ENCODE assay signal across 8 mouse cellular contexts in genomic region chr12:13129677-13130082, GRCm38 (mm10).
DNase-seq lines count a peak whose midpoint lies in the region; ATAC-seq lines count a peak whose summit lies in the region.

No protein-coding gene starts in this region.

- H3K4me1 ChIP-seq in heart, embryonic 12.5 days (replicated peaks): 0 out of 2 replicates have a peak, but pooled peaks cover 6% of the 10 kb centered on the region
- peaks cover 5% of the 10 kb centered on the region; the same call in 1 of the 2 replicates for H3K4me1 ChIP-seq in hindbrain, embryonic 12.5 days
- H3K4me1 ChIP-seq in limb, embryonic 12.5 days (replicated peaks): peaks cover 19% of the 10 kb centered on the region

- H3K4me3 ChIP-seq in heart, embryonic 12.5 days: no peak overlapping the region
- no peak overlapping the region for H3K4me3 ChIP-seq in hindbrain, embryonic 12.5 days
- no peak overlapping the region for H3K4me3 ChIP-seq in limb, embryonic 12.5 days (replicated peaks)

- H3K27me3 ChIP-seq in heart, embryonic 12.5 days (replicated peaks): peaks cover 5% of the 10 kb centered on the region; the same call in 1 of the 2 replicates
- H3K27me3 ChIP-seq in hindbrain, embryonic 12.5 days: no peaks in the 10 kb centered on the region
- no peaks in the 10 kb centered on the region for H3K27me3 ChIP-seq in limb, embryonic 12.5 days

- H3K9me3 ChIP-seq in heart, embryonic 12.5 days (replicated peaks): no peaks in the 10 kb centered on the region
- H3K9me3 ChIP-seq in hindbrain, embryonic 12.5 days (replicated peaks): no peaks in the 10 kb centered on the region
- no peaks in the 10 kb centered on the region for H3K9me3 ChIP-seq in limb, embryonic 12.5 days

- no peaks in the 10 kb centered on the region for H3K36me3 ChIP-seq in heart, embryonic 12.5 days
- no peaks in the 10 kb centered on the region for H3K36me3 ChIP-seq in hindbrain, embryonic 12.5 days
- H3K36me3 ChIP-seq in limb, embryonic 12.5 days: no peaks in the 10 kb centered on the region

- no peak overlapping the region for H3K27ac ChIP-seq in heart, embryonic 12.5 days (ENCODE audit: poor library complexity, severe bottlenecking)
- H3K27ac ChIP-seq in hindbrain, embryonic 12.5 days: 0 out of 2 replicates have a peak overlapping the region, but pooled peaks have one; percentile 23
- H3K27ac ChIP-seq in limb, embryonic 12.5 days: no peak overlapping the region

- no peak overlapping the region for H3K4me2 ChIP-seq in heart, embryonic 12.5 days
- no peak overlapping the region for H3K4me2 ChIP-seq in hindbrain, embryonic 12.5 days (replicated peaks)
- H3K4me2 ChIP-seq in limb, embryonic 12.5 days: no peak overlapping the region

- no peak for ATAC-seq in heart, embryonic 12.5 days (ENCODE audit: insufficient number of reproducible peaks, low FRiP score)
- ATAC-seq in hindbrain, embryonic 12.5 days (ENCODE audit: low FRiP score): peak; percentile 40; the same call in 1 of the 2 replicates
- peak; percentile 48 for ATAC-seq in limb, embryonic 12.5 days (ENCODE audit: insufficient number of reproducible peaks, insufficient read depth, low FRiP score, low TSS enrichment, low read depth)
- no peak for ATAC-seq in inflammation-experienced regulatory T-cells, adult 6 months
- ATAC-seq in frontal cortex, adult (ENCODE audit: low TSS enrichment): no peak

- peak; percentile 97 for DNase-seq in heart, adult 11 months
- peak; percentile 75 for DNase-seq in adrenal gland, adult 2 months
- no peak for DNase-seq in layer of hippocampus, adult 18-20 months (ENCODE audit: low spot score in 2 of 2)

- no peak overlapping the region for H3K9ac ChIP-seq in heart, embryonic 12.5 days
- H3K9ac ChIP-seq in hindbrain, embryonic 12.5 days: no peak overlapping the region
- no peak overlapping the region for H3K9ac ChIP-seq in limb, embryonic 12.5 days (replicated peaks)

- WGBS in heart, embryonic 12.5 days: 57% methylated on average over 8 of the region's 8 CpGs
- WGBS in hindbrain, embryonic 12.5 days: 63% methylated on average over 8 of the region's 8 CpGs
- WGBS in limb, embryonic 12.5 days: 34% methylated on average over 8 of the region's 8 CpGs

Comparison
In these comparisons a context has a peak if more than half of its experiments do, and no peak if none do; other contexts are left out.
1. DNase-seq: peak in heart, adult 11 months (single experiment) and adrenal gland, adult 2 months (single experiment); none in layer of hippocampus, adult 18-20 months (0 of 2).
2. ATAC-seq: peak in hindbrain, embryonic 12.5 days (single experiment) and limb, embryonic 12.5 days (single experiment); none in heart, embryonic 12.5 days (single experiment), inflammation-experienced regulatory T-cells, adult 6 months (single experiment) and frontal cortex, adult (single experiment).